Mouse (Mus musculus) heart, embryonic 12.5 days (tissue): Measurements from ENCODE around the gene Slc9a8. TPM values are rescaled to one million over a fixed set of nuclear protein-coding genes. Genes with fewer than 3 reads are reported as not detected.
A peak's percentile ranks its signal among the peaks of the same experiment; 100 is the strongest.

ENCODE experiments used
- ATAC-seq: fragments of 200-750 bp; cut with Nextera tagmentation; 2 replicates; pipeline ENCODE4 v1.8.0; 2017; ENCODE audit warnings: moderate TSS enrichment, moderate library complexity; ENCODE audit not compliant: insufficient number of reproducible peaks, low FRiP score
- H3K27ac ChIP-seq: fragments of 300-500 bp; sonication (generic); 2 replicates; pipeline ENCODE4 v1.5.1; 2016; ENCODE audit warnings: mild to moderate bottlenecking, moderate library complexity; ENCODE audit not compliant: poor library complexity, severe bottlenecking
- H3K27me3 ChIP-seq: fragments of 300-500 bp; sonication (generic); replicated peaks from 2 replicates; pipeline ENCODE4 v1.6.1; 2016; ENCODE audit warnings: mild to moderate bottlenecking, moderate library complexity
- H3K36me3 ChIP-seq: fragments of 300-500 bp; sonication (generic); 2 replicates; pipeline ENCODE4 v1.6.1; 2016; ENCODE audit warnings: mild to moderate bottlenecking, moderate library complexity
- H3K4me1 ChIP-seq: fragments of 300-500 bp; sonication (generic); replicated peaks from 2 replicates; pipeline ENCODE4 v1.6.1; 2016; ENCODE audit warnings: mild to moderate bottlenecking
- H3K4me2 ChIP-seq: fragments of 300-500 bp; sonication (generic); 2 replicates; pipeline ENCODE4 v1.6.1; 2016; ENCODE audit warnings: mild to moderate bottlenecking, moderate library complexity
- H3K4me3 ChIP-seq: fragments of 300-500 bp; sonication (generic); 2 replicates; pipeline ENCODE4 v1.5.1; 2016; ENCODE audit warnings: mild to moderate bottlenecking
- H3K9ac ChIP-seq: fragments of 300-500 bp; sonication (generic); 2 replicates; pipeline ENCODE4 v1.6.1; 2016; ENCODE audit warnings: mild to moderate bottlenecking, moderate library complexity
- H3K9me3 ChIP-seq: fragments of 300-500 bp; sonication (generic); replicated peaks from 2 replicates; pipeline ENCODE4 v1.6.1; 2016; ENCODE audit warnings: mild to moderate bottlenecking, moderate library complexity
- WGBS: fragments of 180-500 bp; shearing (Covaris S2); methylation state at CpG from one replicate; pipeline ENCODE4 v1.1.7; 2016; 5-methylcytosine and 5-hydroxymethylcytosine counted together
- polyA plus RNA-seq: library from polyadenylated mRNA; unstranded; fragments of >200 nt; fragmentation: Nextera tagmentation; extraction: Ambion mirVana; gene quantifications from 2 replicates; pipeline ENCODE4 v1.2.1, GENCODE M21; 2016

Slc9a8 gene
- polyA plus RNA-seq, 1 experiment from 2014 or later, result 22.6 TPM

GRCm38 (mm10) chr2:167430737-167431417 lies 9.4 kb downstream of the Slc9a8 start:
- peaks cover 66% of the 10 kb centered on the region for H3K36me3 ChIP-seq
- peak overlapping the region; percentile 47 for H3K27ac ChIP-seq
- no peak overlapping the region for H3K9ac ChIP-seq
- no peak overlapping the region for H3K4me3 ChIP-seq
- WGBS, result 55% methylated on average over 9 of the region's 9 CpGs
- peak; percentile 88 for ATAC-seq
- H3K27me3 ChIP-seq, result no peaks in the 10 kb centered on the region
- H3K4me2 ChIP-seq, result no peak overlapping the region
- H3K4me1 ChIP-seq, result no peaks in the 10 kb centered on the region
- H3K9me3 ChIP-seq, result no peaks in the 10 kb centered on the region

DNA sequence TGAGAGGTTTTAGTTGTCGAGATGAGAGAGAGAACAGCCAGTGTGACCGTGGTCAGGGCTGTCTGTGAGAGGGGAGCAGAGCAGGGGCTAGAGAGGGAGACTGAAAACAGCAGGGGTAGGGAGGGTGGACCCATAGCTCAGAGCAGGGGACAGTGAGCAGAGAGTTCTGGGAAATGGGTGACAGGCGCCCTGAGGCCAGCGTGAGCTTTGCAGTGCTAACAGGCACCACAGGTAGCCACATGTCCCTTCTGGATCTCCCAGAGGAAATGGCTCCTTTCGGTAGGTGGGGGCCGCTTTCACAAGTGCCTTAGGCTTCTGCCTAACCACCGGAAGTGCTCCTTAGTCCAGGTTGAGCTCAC lies 9.9 kb downstream of the Slc9a8 start:
- Histone ChIP-seq H3K27ac (peak overlapping the region; percentile 39), H3K4me2 (no peak overlapping the region), H3K9ac (no peak overlapping the region), H3K27me3 (no peaks in the 10 kb centered on the region), H3K4me3 (no peak overlapping the region), H3K36me3 (peaks cover 66% of the 10 kb centered on the region), H3K9me3 (no peaks in the 10 kb centered on the region), H3K4me1 (no peaks in the 10 kb centered on the region)
- ATAC-seq, result peak; percentile 76
- 63% methylated on average over 7 of the region's 7 CpGs for WGBS

DNA sequence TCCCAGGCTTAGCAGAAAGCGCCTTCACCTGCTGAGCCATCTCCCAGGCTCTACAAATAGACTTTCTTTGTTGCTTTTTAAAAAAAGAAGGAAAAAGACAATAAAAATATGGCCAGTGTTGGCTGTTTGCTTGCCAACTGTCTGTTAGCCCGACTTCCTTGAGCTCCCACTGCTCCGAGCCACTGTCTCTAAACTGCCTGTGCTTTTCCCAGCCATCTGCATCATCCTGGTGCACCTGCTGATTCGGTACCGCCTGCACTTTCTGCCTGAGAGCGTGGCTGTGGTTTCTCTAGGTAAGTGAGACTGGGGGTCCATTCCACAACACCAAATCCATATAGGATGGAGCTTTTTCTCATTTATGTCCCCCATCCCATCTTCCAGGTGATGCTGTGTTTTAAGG lies 13.1 kb downstream of the Slc9a8 start:
- Histone ChIP-seq H3K9me3 (no peaks in the 10 kb centered on the region; the same call in 1 of the 2 replicates), H3K27ac (no peak overlapping the region), H3K36me3 (peaks cover 67% of the 10 kb centered on the region), H3K9ac (no peak overlapping the region), H3K4me3 (no peak overlapping the region), H3K27me3 (no peaks in the 10 kb centered on the region), H3K4me1 (no peaks in the 10 kb centered on the region), H3K4me2 (no peak overlapping the region)
- ATAC-seq, result no peak
- 94% methylated on average over 6 of the region's 6 CpGs for WGBS

- Histone ChIP-seq H3K36me3 (peaks cover 73% of the 10 kb centered on the region), H3K4me1 (no peaks in the 10 kb centered on the region), H3K9me3 (no peaks in the 10 kb centered on the region; the same call in 1 of the 2 replicates), H3K27ac (no peak overlapping the region), H3K4me2 (no peak overlapping the region), H3K9ac (no peak overlapping the region), H3K4me3 (no peak overlapping the region), H3K27me3 (no peaks in the 10 kb centered on the region)
- WGBS, result 90% methylated on average over 2 of the region's 2 CpGs
- ATAC-seq, result no peak
These were observed 14.1 kb downstream of the Slc9a8 start for GRCm38 (mm10) chr2:167435631-167436030.

DNA sequence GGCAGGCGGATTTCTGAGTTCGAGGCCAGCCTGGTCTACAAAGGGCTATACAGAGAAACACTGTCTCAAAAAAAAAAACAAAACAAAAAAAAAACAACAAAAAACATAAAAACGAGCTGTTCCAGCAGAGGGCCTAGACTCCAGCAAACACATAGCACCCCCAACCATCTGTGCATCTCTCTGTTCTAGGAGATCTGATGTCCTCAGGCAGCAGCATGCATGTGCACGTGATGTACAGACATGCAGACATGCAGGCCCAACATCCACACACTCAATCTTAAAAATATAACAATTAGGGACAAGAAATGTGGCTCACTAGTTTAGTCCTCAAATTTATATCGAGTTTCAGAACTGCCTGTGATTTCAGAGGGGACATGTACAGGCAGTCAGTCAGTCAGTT lies 14.9 kb downstream of the Slc9a8 start:
- H3K9me3 ChIP-seq, result no peaks in the 10 kb centered on the region; the same call in 1 of the 2 replicates
- peaks cover 79% of the 10 kb centered on the region for H3K36me3 ChIP-seq
- no peaks in the 10 kb centered on the region for H3K4me1 ChIP-seq
- ATAC-seq, result no peak
- no peaks in the 10 kb centered on the region for H3K27me3 ChIP-seq
- H3K27ac ChIP-seq, result no peak overlapping the region
- no peak overlapping the region for H3K9ac ChIP-seq
- no peak overlapping the region for H3K4me3 ChIP-seq
- no peak overlapping the region for H3K4me2 ChIP-seq
- 92% methylated on average over 5 of the region's 5 CpGs for WGBS

DNA sequence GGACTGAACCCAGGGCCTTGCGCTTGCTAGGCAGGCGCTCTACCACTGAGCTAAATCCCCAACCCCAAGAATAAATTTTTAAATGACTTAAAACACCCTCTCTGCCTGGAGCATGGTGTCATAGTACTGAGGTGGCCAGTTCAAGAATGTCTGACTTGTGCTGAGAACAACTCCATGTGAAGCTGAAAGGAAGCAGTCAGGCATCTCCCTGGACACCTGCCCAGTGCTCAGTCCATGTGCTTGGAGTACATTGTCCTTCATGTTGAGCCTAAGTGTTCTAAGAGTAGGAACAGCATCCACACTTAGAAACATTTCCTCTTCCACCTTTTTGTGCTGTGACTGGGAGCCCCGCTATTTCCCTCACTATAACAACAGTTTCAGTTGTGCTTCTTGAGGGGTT lies 17.9 kb downstream of the Slc9a8 start:
- no peak for ATAC-seq
- 97% methylated on average over 3 of the region's 3 CpGs for WGBS
- Histone ChIP-seq H3K9me3 (no peaks in the 10 kb centered on the region; the same call in 1 of the 2 replicates), H3K27ac (no peak overlapping the region), H3K36me3 (peaks cover 86% of the 10 kb centered on the region), H3K27me3 (no peaks in the 10 kb centered on the region), H3K4me1 (no peaks in the 10 kb centered on the region), H3K9ac (no peak overlapping the region), H3K4me2 (no peak overlapping the region), H3K4me3 (no peak overlapping the region)

- Histone ChIP-seq H3K27me3 (no peaks in the 10 kb centered on the region), H3K27ac (no peak overlapping the region), H3K4me1 (peaks cover 20% of the 10 kb centered on the region), H3K4me3 (no peak overlapping the region), H3K9ac (no peak overlapping the region), H3K36me3 (peaks cover 83% of the 10 kb centered on the region), H3K9me3 (no peaks in the 10 kb centered on the region; the same call in 1 of the 2 replicates), H3K4me2 (no peak overlapping the region)
- no peak for ATAC-seq
- 88% methylated on average over 4 of the region's 4 CpGs for WGBS
These were observed 22.1 kb downstream of the Slc9a8 start for GRCm38 (mm10) chr2:167443411-167444193.

DNA sequence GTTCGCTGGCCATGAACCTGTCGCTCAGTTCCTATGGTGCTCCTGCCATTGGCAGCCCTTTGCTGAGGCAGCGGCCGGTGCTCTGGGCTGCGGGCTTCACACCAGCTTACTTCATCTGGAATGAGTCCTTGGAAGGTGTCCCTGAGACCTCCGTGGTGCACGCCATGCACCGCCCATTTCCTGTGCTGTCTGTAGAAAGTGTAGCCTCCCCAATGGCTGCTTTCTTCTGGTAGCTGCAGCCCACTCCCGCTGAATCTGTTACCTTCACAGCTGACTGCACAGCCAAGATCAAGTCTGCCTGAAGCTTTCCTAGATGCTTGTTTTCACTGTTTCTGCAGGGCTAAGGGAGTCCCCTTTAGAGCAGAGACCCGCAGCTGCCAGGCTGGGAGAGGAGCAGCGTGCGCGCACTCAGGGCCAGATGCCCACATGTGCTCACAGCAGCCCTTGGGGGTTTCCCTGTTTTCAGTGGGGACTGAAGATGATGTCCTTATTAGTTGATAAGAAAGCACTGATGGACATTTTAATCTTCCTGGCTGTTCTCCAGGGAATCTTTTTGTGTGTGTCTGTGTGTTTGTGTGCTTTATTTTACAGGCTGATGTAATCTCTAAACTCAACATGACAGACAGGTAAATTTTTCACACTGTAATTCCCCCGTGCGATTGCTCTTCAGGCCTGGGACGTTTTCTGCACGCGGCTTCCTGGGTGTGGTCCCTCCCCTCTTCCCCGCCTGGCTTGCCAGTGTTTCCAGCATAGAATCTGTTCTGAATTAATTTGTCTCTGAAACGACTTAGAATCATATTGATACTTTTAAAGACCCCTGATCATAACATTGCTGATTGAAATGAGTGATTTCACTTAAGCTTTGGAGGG lies 24.6 kb downstream of the Slc9a8 start:
- Histone ChIP-seq H3K4me3 (no peak overlapping the region), H3K4me1 (peaks cover 20% of the 10 kb centered on the region), H3K9me3 (no peaks in the 10 kb centered on the region), H3K9ac (no peak overlapping the region), H3K27me3 (no peaks in the 10 kb centered on the region), H3K36me3 (peaks cover 84% of the 10 kb centered on the region), H3K27ac (0 out of 2 replicates have a peak overlapping the region, but pooled peaks have one; percentile 36), H3K4me2 (no peak overlapping the region)
- no peak for ATAC-seq
- WGBS, result 72% methylated on average over 20 of the region's 20 CpGs

- WGBS, result 85% methylated on average over 7 of the region's 7 CpGs
- Histone ChIP-seq H3K36me3 (peaks cover 81% of the 10 kb centered on the region), H3K27ac (peak overlapping the region; percentile 36), H3K4me2 (no peak overlapping the region), H3K27me3 (no peaks in the 10 kb centered on the region), H3K4me3 (no peak overlapping the region), H3K9me3 (no peaks in the 10 kb centered on the region), H3K9ac (no peak overlapping the region), H3K4me1 (peaks cover 20% of the 10 kb centered on the region)
- ATAC-seq, result peak; percentile 76
These were observed 25.7 kb downstream of the Slc9a8 start for GRCm38 (mm10) chr2:167447207-167447606.

GRCm38 (mm10) chr2:167447629-167448028 lies 26.1 kb downstream of the Slc9a8 start:
- H3K27ac ChIP-seq, result peak overlapping the region; percentile 36; the same call in 1 of the 2 replicates
- no peaks in the 10 kb centered on the region for H3K27me3 ChIP-seq
- 62% methylated on average over 8 of the region's 8 CpGs for WGBS
- ATAC-seq, result peak; percentile 93
- H3K4me3 ChIP-seq, result no peak overlapping the region
- no peak overlapping the region for H3K4me2 ChIP-seq
- H3K4me1 ChIP-seq, result peaks cover 20% of the 10 kb centered on the region
- H3K9me3 ChIP-seq, result no peaks in the 10 kb centered on the region
- H3K9ac ChIP-seq, result no peak overlapping the region
- H3K36me3 ChIP-seq, result peaks cover 79% of the 10 kb centered on the region
